Comparison of ENCODE assay signal across 21 mouse cellular contexts in the genomic region with DNA sequence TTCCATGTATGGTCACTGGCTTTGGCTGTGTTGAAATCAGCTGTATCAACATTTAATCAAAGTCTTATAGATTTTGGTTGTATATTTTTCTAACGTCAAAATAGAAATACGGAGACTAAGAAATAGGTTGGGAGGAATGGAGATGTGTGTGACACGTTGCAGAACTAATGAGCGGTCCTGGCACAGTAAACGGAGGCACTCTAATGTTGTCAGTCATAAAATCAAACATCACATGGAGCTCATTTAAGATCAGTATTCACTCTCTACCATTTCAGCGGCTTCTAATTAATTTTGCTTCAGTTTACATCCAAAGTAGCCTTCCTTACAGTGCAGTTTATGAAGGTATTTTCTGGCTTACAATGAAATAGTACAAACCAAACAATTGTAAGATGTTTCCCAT.
DNase-seq lines count a peak whose midpoint lies in the region; ATAC-seq and TF ChIP-seq lines count a peak whose summit lies in the region.
"Had no signal": no experiment of that assay in that cellular context is flagged by ENCODE, and none has a peak within 500 bp of the region (broad histone marks: within the 10 kb centered on the region; RNA-seq: fewer than 3 reads in every experiment).

No protein-coding gene starts in this region.

- H3K9ac ChIP-seq in forebrain, embryonic 13.5 days = no peak overlapping the region
- no peak overlapping the region for H3K9ac ChIP-seq in forebrain, embryonic 11.5 days (ENCODE audit: low read length)
- H3K9ac ChIP-seq in forebrain, embryonic 15.5 days (replicated peaks) = no peak overlapping the region
- H3K9ac ChIP-seq in forebrain, postnatal 0 days = no peak overlapping the region
- H3K9ac ChIP-seq: embryonic facial prominence, embryonic 12.5 days had no signal

- H3K27ac ChIP-seq in forebrain, embryonic 13.5 days = no peak overlapping the region
- no peak overlapping the region for H3K27ac ChIP-seq in forebrain, embryonic 11.5 days (ENCODE audit: low read depth, low read length)
- H3K27ac ChIP-seq in forebrain, embryonic 15.5 days (replicated peaks) = no peak overlapping the region
- H3K27ac ChIP-seq in forebrain, postnatal 0 days (ENCODE audit: low read depth, low read length) = no peak overlapping the region
- H3K27ac ChIP-seq: embryonic facial prominence, embryonic 10.5 days; embryonic facial prominence, embryonic 12.5 days had no signal

- TF ChIP-seq CTCF in forebrain, postnatal 0 days (IDR thresholded peaks at IDR 0.05; ENCODE audit: low read depth) = no peak
- TF ChIP-seq CTCF in brain, embryonic 14.5 days (IDR thresholded peaks at IDR 0.05; ENCODE audit: borderline replicate concordance, extremely low read depth, insufficient read depth, insufficient read length) = no peak

- peak; percentile 69; the same call in 1 of the 2 replicates for ATAC-seq in forebrain, embryonic 13.5 days
- no peak for ATAC-seq in forebrain, embryonic 11.5 days (replicated peaks; ENCODE audit: low FRiP score)
- ATAC-seq in forebrain, embryonic 15.5 days (replicated peaks) = 0 out of 2 replicates have a peak, but pooled peaks have one; percentile 48
- no peak for ATAC-seq in forebrain, postnatal 0 days
- ATAC-seq: activated CD4-positive, CD25-positive, alpha-beta regulatory T cell, adult 4 months; CD4-positive, CD25-positive, alpha-beta regulatory T cell, adult 4 months; Patski had no signal

- DNase-seq in forebrain, embryonic 11.5 days (ENCODE audit: low spot score) = no peak
- no peak for DNase-seq in forebrain, postnatal 0 days
- peak; percentile 35 for DNase-seq in brain, embryonic 14.5 days (ENCODE audit: low read depth)
- DNase-seq: adrenal gland, adult 8-10 months; adrenal gland, postnatal 14 days; adrenal gland, postnatal 36 days; B cell, adult 2 months; cerebellum, adult 11 months; cerebellum, adult 18-20 months; cerebellum, adult 8-10 months; cerebellum, adult 9-11 months; cerebellum, postnatal 14 days had no signal

- H3K27me3 ChIP-seq in forebrain, embryonic 13.5 days = no peaks in the 10 kb centered on the region
- H3K27me3 ChIP-seq in forebrain, embryonic 11.5 days (ENCODE audit: control insufficient read depth, insufficient read depth, low read length) = no peaks in the 10 kb centered on the region
- no peaks in the 10 kb centered on the region for H3K27me3 ChIP-seq in forebrain, embryonic 15.5 days
- no peaks in the 10 kb centered on the region for H3K27me3 ChIP-seq in forebrain, postnatal 0 days (ENCODE audit: insufficient read depth, low read length)
- H3K27me3 ChIP-seq: CH12.LX; embryonic facial prominence, embryonic 12.5 days had no signal

- no peak overlapping the region for H3K4me2 ChIP-seq in forebrain, embryonic 13.5 days
- no peak overlapping the region for H3K4me2 ChIP-seq in forebrain, embryonic 11.5 days (ENCODE audit: low read depth, low read length, severe bottlenecking)
- H3K4me2 ChIP-seq in forebrain, embryonic 15.5 days (replicated peaks) = no peak overlapping the region
- H3K4me2 ChIP-seq in forebrain, postnatal 0 days (ENCODE audit: low read depth) = no peak overlapping the region
- H3K4me2 ChIP-seq: embryonic facial prominence, embryonic 12.5 days had no signal

- H3K4me3 ChIP-seq in forebrain, embryonic 13.5 days = no peak overlapping the region
- no peak overlapping the region for H3K4me3 ChIP-seq in forebrain, embryonic 11.5 days (ENCODE audit: low read depth, low read length)
- H3K4me3 ChIP-seq in forebrain, embryonic 15.5 days = no peak overlapping the region
- H3K4me3 ChIP-seq in forebrain, postnatal 0 days (ENCODE audit: low read depth, low read length) = no peak overlapping the region
- H3K4me3 ChIP-seq: embryonic facial prominence, embryonic 10.5 days; embryonic facial prominence, embryonic 12.5 days had no signal

- 81% methylated on average over 6 of the region's 6 CpGs for WGBS in forebrain, embryonic 13.5 days
- WGBS in forebrain, embryonic 11.5 days = 89% methylated on average over 6 of the region's 6 CpGs
- 52% methylated on average over 6 of the region's 6 CpGs for WGBS in forebrain, embryonic 15.5 days
- WGBS in forebrain, postnatal 0 days = 46% methylated on average over 6 of the region's 6 CpGs

- no peaks in the 10 kb centered on the region for H3K4me1 ChIP-seq in forebrain, embryonic 13.5 days
- H3K4me1 ChIP-seq in forebrain, embryonic 11.5 days (replicated peaks; ENCODE audit: control insufficient read depth, insufficient read depth, low read length) = no peaks in the 10 kb centered on the region
- H3K4me1 ChIP-seq in forebrain, embryonic 15.5 days = no peaks in the 10 kb centered on the region
- H3K4me1 ChIP-seq in forebrain, postnatal 0 days (ENCODE audit: insufficient read depth) = no peaks in the 10 kb centered on the region
- H3K4me1 ChIP-seq: embryonic facial prominence, embryonic 10.5 days; embryonic facial prominence, embryonic 12.5 days had no signal

- no peak for TF ChIP-seq POLR2A in brain, embryonic 14.5 days (IDR thresholded peaks at IDR 0.05; ENCODE audit: borderline replicate concordance, extremely low read depth, insufficient read depth, insufficient read length, poor library complexity, severe bottlenecking)

- H3K9me3 ChIP-seq in forebrain, embryonic 13.5 days (replicated peaks) = no peaks in the 10 kb centered on the region
- no peaks in the 10 kb centered on the region for H3K9me3 ChIP-seq in forebrain, embryonic 11.5 days (ENCODE audit: control insufficient read depth, low read length)
- H3K9me3 ChIP-seq in forebrain, embryonic 15.5 days = no peaks in the 10 kb centered on the region
- no peaks in the 10 kb centered on the region for H3K9me3 ChIP-seq in forebrain, postnatal 0 days (ENCODE audit: low read length)
- H3K9me3 ChIP-seq: embryonic facial prominence, embryonic 10.5 days; embryonic facial prominence, embryonic 12.5 days had no signal

- H3K36me3 ChIP-seq in forebrain, embryonic 13.5 days (ENCODE audit: poor library complexity, severe bottlenecking) = no peaks in the 10 kb centered on the region
- no peaks in the 10 kb centered on the region for H3K36me3 ChIP-seq in forebrain, embryonic 11.5 days (ENCODE audit: control insufficient read depth, insufficient read depth, low read length)
- H3K36me3 ChIP-seq in forebrain, embryonic 15.5 days = no peaks in the 10 kb centered on the region
- no peaks in the 10 kb centered on the region for H3K36me3 ChIP-seq in forebrain, postnatal 0 days (ENCODE audit: insufficient read depth)
- H3K36me3 ChIP-seq: embryonic facial prominence, embryonic 10.5 days; embryonic facial prominence, embryonic 12.5 days; G1E had no signal

Comparison
In these comparisons a context has a peak if more than half of its experiments do, and no peak if none do; other contexts are left out.
1. ATAC-seq: peak in forebrain, embryonic 13.5 days (single experiment) and forebrain, embryonic 15.5 days (single experiment); none in forebrain, embryonic 11.5 days (single experiment) and forebrain, postnatal 0 days (single experiment).